Mouse (Mus musculus) lung, postnatal 14 days (tissue): ENCODE data around the gene Slc17a1.

ENCODE experiments used
- DNase-seq: peaks from one replicate; pipeline ENCODE4 v3.0.0; 2021

Slc17a1 gene

GRCm38 (mm10) chr13:23867405-23867804, at the start of gene Slc17a1:
Slc17a1 (plus strand) TSS chr13:23867750.
- no peak for DNase-seq

- no peak for DNase-seq
Measured at GRCm38 (mm10) chr13:23820179-23820940, 47.2 kb upstream of the Slc17a1 start.

GRCm38 (mm10) chr13:23822213-23822612, 45.3 kb upstream of the Slc17a1 start:
- no peak for DNase-seq

- no peak for DNase-seq
Measured at GRCm38 (mm10) chr13:23826606-23827005, 40.9 kb upstream of the Slc17a1 start.

GRCm38 (mm10) chr13:23833053-23833452, 34.5 kb upstream of the Slc17a1 start:
- peak; percentile 39 for DNase-seq

GRCm38 (mm10) chr13:23834836-23835235, 32.7 kb upstream of the Slc17a1 start:
- DNase-seq: no peak

- no peak for DNase-seq
Measured at GRCm38 (mm10) chr13:23836630-23837029, 30.9 kb upstream of the Slc17a1 start.

GRCm38 (mm10) chr13:23839308-23839707, 28.2 kb upstream of the Slc17a1 start, which contains the start of gene Slc17a3:
Slc17a3 (plus strand) TSS chr13:23839434.
- DNase-seq: no peak

GRCm38 (mm10) chr13:23845851-23846250, 21.7 kb upstream of the Slc17a1 start:
- no peak for DNase-seq

- DNase-seq: no peak
Measured at GRCm38 (mm10) chr13:23849299-23849698, 18.3 kb upstream of the Slc17a1 start.

GRCm38 (mm10) chr13:23856401-23856800, 11.1 kb upstream of the Slc17a1 start:
- DNase-seq: no peak

- DNase-seq: no peak
Measured at GRCm38 (mm10) chr13:23861815-23862214, 5.7 kb upstream of the Slc17a1 start.

GRCm38 (mm10) chr13:23864711-23865110, 2.8 kb upstream of the Slc17a1 start:
- peak; percentile 20 for DNase-seq

GRCm38 (mm10) chr13:23866086-23866710, 1.4 kb upstream of the Slc17a1 start:
- peak; percentile 2 for DNase-seq

- DNase-seq: no peak
Measured at GRCm38 (mm10) chr13:23867000-23867399, 550 bp upstream of the Slc17a1 start.

- DNase-seq: no peak
Measured at GRCm38 (mm10) chr13:23868790-23869533, 1.4 kb downstream of the Slc17a1 start.

- DNase-seq: no peak
Measured at GRCm38 (mm10) chr13:23869996-23870395, 2.4 kb downstream of the Slc17a1 start.

- no peak for DNase-seq
Measured at GRCm38 (mm10) chr13:23873141-23873540, 5.6 kb downstream of the Slc17a1 start.

GRCm38 (mm10) chr13:23879106-23879505, 11.6 kb downstream of the Slc17a1 start:
- no peak for DNase-seq

- no peak for DNase-seq
Measured at GRCm38 (mm10) chr13:23879636-23880035, 12.1 kb downstream of the Slc17a1 start.

- peak; percentile 6 for DNase-seq
Measured at GRCm38 (mm10) chr13:23885540-23885939, 18.0 kb downstream of the Slc17a1 start.

- DNase-seq: no peak
Measured at GRCm38 (mm10) chr13:23887026-23887725, 19.6 kb downstream of the Slc17a1 start.

GRCm38 (mm10) chr13:23889011-23889605, 21.6 kb downstream of the Slc17a1 start:
- no peak for DNase-seq
